Mouse (Mus musculus): ENCODE measurements around the gene Cfap70.

Gene Cfap70

DNA sequence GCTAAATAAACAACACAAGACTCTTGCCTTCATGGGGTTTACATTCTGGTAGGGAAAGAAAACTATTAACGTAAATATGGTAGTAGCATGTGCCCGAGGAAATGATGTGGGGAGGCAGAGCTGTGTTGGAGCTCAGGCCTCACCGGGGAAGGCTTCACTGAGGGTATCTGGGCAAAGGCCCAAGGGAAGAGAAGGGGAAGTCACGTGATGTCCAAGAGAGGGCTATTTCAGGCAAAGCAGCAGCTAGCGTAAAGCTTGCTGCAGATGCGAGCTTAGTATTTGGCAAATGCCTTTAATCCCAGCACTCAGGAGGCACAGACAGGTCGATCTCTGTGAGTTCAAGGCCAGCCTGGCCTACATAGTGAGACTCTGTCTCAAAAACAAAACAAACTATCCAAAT is 29.8 kb downstream of the Cfap70 start:
- peak in 1 of 2 experiments; percentile 10 for DNase-seq

GRCm38 (mm10) chr14:20400071-20400470 is 52.0 kb downstream of the Cfap70 start:
- DNase-seq: peak; percentile 43 to 51

DNA sequence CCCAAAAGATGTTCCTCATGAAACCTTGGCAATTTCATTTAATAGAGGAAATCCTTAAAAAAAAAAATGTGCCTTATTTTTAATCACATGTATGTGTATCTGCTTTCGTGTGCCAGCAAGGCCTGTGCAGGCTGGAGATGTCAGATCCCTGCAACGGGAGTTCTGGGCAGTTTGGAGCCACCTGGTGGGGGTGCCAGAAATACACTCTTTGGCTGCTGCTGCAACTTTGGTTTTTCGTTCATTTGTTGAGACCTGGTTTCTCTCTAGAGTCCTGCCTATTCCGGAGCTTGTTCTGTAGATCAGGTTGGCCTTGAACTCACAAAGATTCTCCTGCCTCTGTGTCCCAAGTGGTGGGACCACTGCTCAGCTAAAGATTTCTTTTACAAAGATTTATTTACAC is 53.2 kb downstream of the Cfap70 start:
- peak; percentile 67 to 74 for DNase-seq

DNA sequence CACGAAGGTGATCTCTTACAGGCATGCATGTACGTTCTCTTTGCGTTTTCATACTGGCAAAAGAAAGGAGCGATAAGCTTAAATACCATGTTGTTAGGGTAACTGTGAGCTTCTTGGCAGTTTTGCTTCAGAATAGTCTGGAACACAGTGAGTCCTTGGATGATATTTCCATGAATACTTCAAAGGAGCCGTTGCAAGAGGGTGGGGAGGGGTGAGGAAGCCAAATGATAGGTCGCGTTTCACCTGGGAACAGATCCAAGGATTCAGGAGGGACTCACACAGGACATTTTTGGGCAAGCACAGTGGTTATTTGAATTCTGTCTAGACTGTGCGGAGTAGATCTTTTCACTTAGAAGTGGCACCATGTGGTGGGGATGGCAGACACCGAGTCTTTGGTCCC is 54.8 kb downstream of the Cfap70 start:
- DNase-seq: no peak

- DNase-seq: peak; percentile 95
Observed at GRCm38 (mm10) chr14:20393205-20393913, 58.7 kb downstream of the Cfap70 start, which contains the start of gene Mrps16. Gene Mrps16, minus strand, starts transcription at chr14:20393634.

GRCm38 (mm10) chr14:20392326-20392725 is 59.7 kb downstream of the Cfap70 start:
- no peak for DNase-seq

DNA sequence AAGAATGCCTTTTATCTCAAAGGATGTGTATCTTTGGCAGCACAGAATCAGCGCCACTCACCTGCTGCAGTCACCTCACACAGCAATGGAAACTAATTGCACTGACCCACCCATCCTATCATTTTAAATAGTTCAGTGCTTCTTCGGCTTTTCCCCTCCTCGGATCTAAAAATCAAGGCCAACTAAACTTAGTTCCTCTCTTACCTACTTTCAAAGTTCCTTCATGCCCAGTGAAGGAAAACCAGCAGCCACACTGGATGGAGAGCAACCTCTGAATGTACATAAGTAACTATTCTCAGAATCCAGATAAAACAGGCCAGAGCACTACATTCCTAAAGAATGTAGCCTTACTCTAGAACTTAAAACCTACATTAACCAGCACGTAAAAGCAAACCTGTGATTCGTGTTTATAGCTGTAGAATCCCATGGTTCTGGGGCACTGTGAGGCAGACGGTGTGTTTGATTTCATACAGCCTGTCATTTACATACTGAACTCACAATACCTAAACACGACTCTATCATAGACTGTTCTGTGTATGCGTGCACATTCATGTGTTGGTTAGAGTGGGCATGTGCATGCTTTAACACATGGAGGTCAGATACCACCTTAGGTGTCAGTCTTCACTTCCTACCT is 62.5 kb downstream of the Cfap70 start:
- no peak for DNase-seq

- DNase-seq: peak; percentile 94
Observed at GRCm38 (mm10) chr14:20388441-20389129, 63.4 kb downstream of the Cfap70 start, which contains the start of gene Dnajc9. Gene Dnajc9, minus strand, starts transcription at chr14:20388910.

- DNase-seq: peak in 1 of 2 experiments; percentile 72
Observed at GRCm38 (mm10) chr14:20379753-20380430, 72.1 kb downstream of the Cfap70 start.

- DNase-seq: peak in 1 of 2 experiments; percentile 56
Observed at GRCm38 (mm10) chr14:20379087-20379640, 72.9 kb downstream of the Cfap70 start.

DNA sequence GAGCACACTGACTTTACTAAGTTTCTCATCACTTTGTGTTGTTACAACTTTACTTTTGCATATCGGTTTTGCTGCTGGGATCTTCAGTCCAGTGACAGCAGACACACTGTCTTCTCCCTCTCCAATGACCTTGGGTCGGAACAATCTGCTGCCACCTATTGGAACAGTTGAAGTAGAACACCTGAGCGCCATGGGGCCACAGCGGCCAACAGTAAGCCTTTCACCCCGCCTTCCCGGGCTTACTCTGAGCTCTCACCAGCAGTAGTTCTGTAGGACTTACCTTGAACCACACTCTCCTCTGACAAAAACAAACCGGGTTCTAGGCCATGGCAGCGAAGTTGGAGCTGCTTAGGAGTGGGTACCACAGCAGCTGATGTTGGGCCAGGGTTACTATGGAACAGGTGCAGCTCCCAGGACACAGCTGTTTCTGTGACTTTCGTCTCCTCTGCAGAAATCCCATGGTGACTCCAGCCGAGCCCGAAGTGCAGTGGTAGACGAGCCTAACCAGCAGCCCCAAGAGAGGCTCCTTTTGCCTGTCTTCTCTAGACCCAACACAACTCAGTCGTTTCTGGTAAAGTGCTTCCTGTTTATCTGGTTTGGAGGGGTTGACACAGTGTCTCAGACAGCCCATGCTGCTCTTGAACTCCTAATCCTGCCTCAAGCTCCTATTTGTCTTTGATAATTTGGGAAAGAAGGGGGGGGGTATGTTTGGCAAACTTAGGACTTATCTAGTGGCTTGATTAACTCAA is 73.5 kb downstream of the Cfap70 start:
- peak; percentile 78 to 81 for DNase-seq

DNA sequence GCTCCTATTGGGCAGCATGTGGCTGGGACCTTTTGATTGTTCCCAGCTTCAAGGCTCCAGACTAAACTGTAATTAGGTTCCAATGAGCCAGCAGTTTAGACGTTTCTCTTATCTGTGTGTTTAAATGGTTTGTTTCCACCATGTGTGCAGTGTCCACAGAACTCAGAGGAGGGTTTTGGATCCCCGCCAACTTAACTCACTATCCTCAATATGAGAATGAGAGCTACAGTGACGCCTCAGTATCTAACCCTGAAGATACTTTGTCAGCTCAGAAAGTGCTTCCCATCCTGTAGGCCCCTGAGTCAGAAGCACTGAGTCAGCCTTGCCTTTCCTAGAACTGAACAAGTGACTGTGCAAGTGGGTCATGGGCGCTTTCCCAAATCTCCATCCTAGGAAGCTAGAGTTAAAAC is 74.9 kb downstream of the Cfap70 start:
- no peak for DNase-seq

DNA sequence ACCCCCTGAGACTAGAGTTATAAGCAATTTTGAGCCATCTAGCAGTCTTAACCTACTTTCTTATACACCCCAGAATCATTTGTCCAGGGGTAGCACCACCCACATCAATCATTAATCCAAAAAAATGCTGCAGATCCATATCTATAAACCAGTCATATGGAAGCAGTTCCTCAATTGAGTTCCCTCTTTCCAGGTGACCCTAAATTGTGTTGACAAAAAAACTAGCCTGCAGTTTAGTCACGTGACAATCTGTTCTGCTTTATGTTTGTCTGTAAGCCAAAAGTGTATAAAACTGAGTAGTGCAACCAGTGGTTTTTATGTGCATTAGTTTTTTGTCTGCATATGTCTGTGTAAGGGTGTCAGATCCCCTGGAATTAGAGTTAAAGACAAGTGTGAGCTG is 80.2 kb downstream of the Cfap70 start:
- no peak for DNase-seq

GRCm38 (mm10) chr14:20370798-20371197 is 81.2 kb downstream of the Cfap70 start:
- DNase-seq: peak; percentile 45 to 52

- DNase-seq: peak in 1 of 2 experiments; percentile 29
Observed at GRCm38 (mm10) chr14:20368271-20368670, 83.8 kb downstream of the Cfap70 start.

DNA sequence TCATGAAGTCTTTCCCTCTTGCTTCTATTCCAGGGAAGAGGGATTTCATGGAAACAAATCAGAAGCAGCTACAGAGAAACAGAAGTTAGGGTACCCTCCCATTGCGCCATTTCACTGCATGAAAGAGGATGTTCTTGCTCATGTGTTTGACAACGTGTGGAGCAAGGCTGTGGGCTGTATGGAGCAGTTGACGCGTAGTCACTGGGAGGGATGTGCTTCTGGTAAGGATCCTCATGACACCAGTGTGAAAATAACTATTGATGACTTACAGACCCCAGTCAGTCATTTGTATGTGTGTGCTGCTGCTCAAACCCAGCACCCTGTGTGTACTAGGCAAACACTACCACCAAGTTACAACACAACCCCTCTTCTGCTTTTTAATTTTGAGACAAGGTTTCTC is 88.8 kb downstream of the Cfap70 start:
- DNase-seq: no peak

- peak; percentile 95 for DNase-seq
Observed at GRCm38 (mm10) chr14:20347991-20348541, 104.0 kb downstream of the Cfap70 start, which contains the start of the genes Ecd and Fam149b. Gene Ecd, minus strand, starts transcription at chr14:20348121. Gene Fam149b, plus strand, starts transcription at chr14:20348162.

- DNase-seq: no peak
Observed at GRCm38 (mm10) chr14:20347441-20347990, 104.5 kb downstream of the Cfap70 start.

- no peak for DNase-seq
Observed at GRCm38 (mm10) chr14:20345885-20346284, 106.1 kb downstream of the Cfap70 start.

Data from B cell, adult 2 months (primary cell).